Mouse (Mus musculus): ENCODE measurements around the gene Cib4.

The Cib4 gene

DNA sequence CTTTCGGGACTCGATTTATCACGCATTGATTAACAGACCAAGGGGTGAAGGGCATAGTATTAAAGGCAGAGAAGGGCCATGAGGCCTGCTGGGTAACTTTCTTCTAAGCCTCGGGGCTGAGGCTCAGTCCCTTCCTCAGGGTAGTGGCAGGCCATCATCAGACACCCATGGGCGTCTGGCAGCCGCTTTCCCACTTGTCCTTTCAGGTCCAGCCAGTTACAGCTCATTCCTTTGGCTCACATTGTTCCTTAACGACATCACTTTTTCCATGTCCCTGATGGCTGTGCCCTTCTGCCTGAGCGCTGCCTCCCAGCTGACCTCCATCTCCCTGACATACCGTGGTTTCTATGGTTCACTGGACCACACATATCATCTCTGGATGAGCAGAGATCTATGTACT, 31.6 kb upstream of the Cib4 start:
- in situ Hi-C loops (cut with MboI; ENCODE audit: low pct_unique_long_range_greater_than_20kb in 1 of 2, low sequenced_read_pairs in 2 of 2, unreplicated experiment in 1 of 2) = no loop called here

DNA sequence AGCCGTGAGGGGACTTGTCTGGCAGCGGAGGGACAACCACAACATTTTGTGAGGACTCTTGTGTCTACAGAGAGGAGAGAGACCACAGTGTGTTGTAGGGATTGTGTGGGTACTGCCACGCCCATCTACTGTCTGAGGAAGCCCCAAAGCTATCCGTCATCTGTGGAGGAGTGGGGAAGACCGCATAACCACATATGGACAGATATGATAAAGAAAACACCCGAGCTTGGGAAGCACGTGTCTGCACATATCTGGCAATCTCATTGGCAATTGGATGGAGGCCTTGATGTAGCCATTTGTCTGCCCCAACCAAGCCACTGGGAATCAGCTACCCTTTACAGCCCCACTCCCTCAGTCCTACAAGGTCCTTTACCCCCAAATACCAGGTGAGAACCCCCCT, 30.6 kb upstream of the Cib4 start:
- in situ Hi-C loops (cut with MboI; ENCODE audit: low pct_unique_long_range_greater_than_20kb in 1 of 2, low sequenced_read_pairs in 2 of 2, unreplicated experiment in 1 of 2) = no loop called here

DNA sequence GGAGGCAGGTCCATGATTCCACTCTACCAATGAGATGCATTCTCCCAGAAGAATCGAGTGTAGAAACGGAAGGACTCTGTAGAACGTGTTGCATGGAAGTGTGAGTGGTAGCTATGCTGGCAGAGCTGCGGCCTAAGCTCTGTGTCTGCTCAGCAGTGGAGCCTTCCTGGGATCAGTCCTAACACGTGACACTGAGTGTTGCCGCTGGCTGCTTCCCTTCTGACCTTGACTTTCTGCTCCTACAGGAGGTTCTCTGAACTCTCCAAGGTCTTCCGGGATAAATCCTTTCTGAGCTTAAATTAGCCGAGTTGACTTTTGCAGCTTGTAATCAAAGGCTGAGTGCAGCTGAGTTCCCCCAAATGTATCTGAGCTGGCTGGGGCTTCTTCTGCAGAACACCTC, 28.7 kb upstream of the Cib4 start:
- in situ Hi-C loops (cut with MboI; ENCODE audit: low pct_unique_long_range_greater_than_20kb in 1 of 2, low sequenced_read_pairs in 2 of 2, unreplicated experiment in 1 of 2) = no loop called here

DNA sequence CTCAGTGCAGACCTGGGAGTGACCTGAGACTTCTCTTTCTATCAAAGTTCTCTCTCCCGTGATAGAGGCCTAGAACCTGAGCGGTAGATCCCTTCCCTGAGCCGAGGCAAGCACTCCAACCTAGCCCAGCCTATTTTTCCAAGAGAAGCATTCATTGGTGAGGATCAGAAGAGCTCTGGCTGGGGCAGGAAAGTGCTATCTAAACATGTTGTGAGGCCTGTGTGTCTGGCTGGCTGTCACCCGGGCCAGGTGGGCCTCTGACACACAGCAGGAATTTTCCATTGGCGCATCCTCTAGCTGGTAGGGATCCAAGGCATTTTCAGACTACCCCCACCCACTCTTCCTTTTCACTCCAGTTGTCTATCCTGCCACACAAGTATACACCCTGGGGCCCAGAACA, 26.2 kb upstream of the Cib4 start:
- in situ Hi-C loops (cut with MboI; ENCODE audit: low pct_unique_long_range_greater_than_20kb in 1 of 2, low sequenced_read_pairs in 2 of 2, unreplicated experiment in 1 of 2) = no loop called here

DNA sequence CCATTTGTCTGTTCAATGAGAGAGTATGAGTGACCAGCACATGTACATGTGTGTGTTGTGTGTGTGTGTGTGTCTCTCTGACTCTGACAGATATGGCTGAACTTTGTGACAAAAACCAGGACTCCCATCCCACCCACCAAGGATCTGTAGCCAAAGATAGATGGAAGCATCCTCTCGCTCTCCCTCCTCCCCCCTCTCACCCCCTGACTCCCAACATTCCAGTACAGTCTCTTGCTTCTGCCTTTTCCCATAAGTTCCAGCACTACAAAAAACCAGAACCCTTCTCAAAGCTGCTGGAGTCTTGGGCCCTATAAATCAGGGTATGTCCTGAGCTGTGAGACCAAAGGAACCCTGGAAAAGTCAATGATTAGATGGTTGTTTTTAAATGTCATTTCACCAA, 22.8 kb upstream of the Cib4 start:
- in situ Hi-C loops (cut with MboI; ENCODE audit: low pct_unique_long_range_greater_than_20kb in 1 of 2, low sequenced_read_pairs in 2 of 2, unreplicated experiment in 1 of 2) = no loop called here

DNA sequence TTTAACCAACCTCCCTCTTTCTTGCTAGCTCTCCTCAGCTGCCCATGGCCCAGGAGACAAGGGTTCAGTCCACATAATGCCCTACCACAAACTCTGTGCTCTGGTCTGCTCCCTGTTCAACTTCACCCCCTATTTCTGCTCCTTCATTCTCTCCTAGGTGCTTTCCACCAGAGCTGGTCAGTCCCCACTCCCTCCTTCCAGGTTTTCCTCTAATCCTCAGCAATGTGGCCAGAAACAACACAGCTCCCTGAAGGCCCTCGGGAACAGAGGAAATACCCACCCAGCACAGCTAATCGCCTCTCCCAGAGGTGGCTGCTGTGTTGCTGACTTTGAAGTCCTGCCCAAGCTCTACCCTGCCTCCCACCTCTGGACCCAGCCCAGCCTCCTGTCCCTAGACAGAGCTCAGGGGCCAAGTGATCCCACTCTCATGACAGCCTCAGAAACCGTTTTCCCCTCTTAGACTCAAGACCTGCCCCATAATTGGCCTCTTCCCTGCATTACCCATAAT, 14.4 kb upstream of the Cib4 start:
- in situ Hi-C loops (cut with MboI; ENCODE audit: low pct_unique_long_range_greater_than_20kb in 1 of 2, low sequenced_read_pairs in 2 of 2, unreplicated experiment in 1 of 2) = no loop called here

DNA sequence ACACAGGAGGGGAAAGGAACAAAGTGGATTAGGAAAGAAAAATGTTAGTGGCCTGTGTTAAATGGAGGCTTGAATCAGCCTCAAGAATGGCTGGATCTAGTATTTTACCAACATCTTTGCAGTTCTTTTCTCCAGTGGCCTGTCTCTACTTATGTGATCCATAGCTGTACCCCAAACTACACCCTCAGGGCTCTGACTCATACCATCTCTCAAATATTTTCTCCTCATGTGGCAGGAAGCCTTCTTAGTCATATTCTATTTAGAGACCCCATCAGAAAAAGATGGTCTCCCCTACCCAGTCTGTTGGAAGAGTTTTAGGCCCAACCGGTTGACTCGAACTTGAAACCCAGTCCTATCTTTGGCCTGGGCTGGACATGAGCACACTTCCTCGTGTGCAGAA, 13.8 kb upstream of the Cib4 start:
- in situ Hi-C loops (cut with MboI; ENCODE audit: low pct_unique_long_range_greater_than_20kb in 1 of 2, low sequenced_read_pairs in 2 of 2, unreplicated experiment in 1 of 2) = no loop called here

DNA sequence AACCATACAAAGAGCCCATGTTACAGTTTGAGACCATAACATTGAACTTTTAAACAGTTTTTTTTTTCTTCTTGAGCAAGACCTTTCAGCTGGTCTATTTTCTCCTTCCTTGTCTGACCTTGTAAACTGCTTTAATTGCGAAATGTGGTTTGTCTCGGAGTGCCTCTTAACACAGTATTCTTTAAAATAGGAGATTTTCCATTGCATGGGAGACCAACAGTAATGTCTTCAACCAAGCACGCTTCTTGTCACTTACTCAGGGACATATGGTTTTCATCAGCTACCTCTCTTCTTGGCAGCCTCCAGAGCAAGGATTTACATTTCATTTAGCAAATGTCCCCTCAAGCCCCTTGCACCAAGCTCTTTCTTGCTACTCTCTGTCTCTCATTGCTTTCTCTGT, 10.6 kb upstream of the Cib4 start:
- in situ Hi-C loops (cut with MboI; ENCODE audit: low pct_unique_long_range_greater_than_20kb in 1 of 2, low sequenced_read_pairs in 2 of 2, unreplicated experiment in 1 of 2) = no loop called here

DNA sequence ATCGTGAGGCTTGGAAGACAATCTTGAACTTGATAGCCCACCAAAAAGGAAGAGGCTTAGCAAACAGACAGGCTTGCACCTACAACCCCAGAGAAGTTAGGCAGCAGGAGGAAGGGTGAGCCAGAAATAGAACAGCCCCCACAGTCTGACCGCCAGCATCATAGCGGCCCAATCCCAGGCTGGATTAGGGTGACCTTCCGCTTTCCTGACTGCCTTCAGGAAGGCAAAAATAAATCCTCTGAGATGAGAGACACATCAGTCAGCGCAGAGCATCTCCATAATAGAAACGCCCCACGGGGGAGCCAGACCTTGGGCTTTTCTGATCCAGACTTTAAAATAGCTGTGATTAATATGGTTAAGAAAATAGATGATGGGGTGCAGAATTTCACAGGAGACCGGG, 9.3 kb upstream of the Cib4 start:
- in situ Hi-C loops (cut with MboI; ENCODE audit: low pct_unique_long_range_greater_than_20kb in 1 of 2, low sequenced_read_pairs in 2 of 2, unreplicated experiment in 1 of 2) = no loop called here

DNA sequence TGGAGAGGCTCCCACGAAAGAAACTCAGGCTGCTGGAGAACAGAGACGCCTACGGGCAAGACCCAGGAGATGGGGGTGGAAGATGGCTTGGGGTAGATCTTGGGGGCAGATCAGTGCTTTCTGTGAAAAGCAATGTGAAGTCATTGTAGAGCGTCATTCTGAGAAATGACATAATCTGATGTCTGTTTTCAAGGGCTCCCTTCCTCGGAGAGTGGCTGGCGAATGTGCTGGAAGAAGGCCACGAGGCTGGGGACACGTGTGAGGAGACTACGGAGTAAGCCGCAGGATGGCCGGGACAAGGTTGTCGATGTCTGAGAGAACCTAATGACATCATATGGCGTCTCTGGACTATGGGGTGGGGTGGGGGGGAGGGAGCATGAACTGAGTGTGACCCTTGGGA, 8.3 kb upstream of the Cib4 start:
- in situ Hi-C loops (cut with MboI; ENCODE audit: low pct_unique_long_range_greater_than_20kb in 1 of 2, low sequenced_read_pairs in 2 of 2, unreplicated experiment in 1 of 2) = no loop called here

DNA sequence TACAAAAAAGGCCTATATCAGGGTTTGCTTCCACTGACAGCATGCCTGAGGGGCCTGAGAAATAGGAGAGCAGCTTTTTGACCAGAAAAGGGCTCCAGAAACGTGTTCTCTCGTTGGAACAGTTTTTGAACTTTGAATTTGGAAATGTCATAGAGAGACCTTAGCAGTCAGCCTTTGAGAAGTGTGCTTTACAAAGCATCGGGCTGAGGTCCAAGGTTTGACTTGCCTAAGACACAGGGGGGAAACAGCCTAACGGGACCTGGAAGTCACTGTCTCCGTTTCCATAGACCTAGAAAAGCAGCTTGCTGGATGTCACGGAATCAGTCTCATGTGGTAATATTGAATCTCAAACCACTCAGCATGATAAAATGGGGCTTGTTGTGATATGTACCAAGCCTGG, 6.4 kb upstream of the Cib4 start:
- in situ Hi-C loops (cut with MboI; ENCODE audit: low pct_unique_long_range_greater_than_20kb in 1 of 2, low sequenced_read_pairs in 2 of 2, unreplicated experiment in 1 of 2) = no loop called here

DNA sequence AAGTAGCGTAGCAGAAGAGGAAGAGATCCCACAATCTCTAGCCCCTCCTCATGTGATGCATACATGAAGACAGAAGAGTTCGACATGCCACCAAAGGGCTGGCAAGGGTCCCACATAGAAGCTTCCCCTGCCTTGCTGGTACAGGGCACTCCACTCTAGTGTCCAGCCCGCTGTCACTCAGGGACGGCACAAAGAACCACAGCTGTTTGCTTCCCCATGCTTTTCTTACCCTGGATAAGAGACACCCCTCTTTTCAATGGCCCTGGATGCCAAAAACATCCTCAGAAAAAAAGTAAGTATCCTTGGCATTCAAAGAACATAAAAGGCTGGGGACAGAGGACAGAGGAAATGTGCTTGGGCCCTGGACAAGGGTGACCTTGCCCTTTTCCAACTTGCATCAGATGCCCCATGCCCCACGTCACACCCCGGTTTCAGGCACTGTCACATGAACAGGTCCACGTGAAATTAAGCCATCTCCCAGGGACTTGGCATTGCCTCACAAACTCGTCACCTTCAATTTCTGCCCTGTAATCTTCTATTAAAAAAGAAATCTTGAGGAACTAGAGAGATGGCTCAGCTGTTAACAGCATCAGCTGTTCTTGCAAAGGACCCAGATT, 5.5 kb upstream of the Cib4 start:
- in situ Hi-C loops (cut with MboI; ENCODE audit: low pct_unique_long_range_greater_than_20kb in 1 of 2, low sequenced_read_pairs in 2 of 2, unreplicated experiment in 1 of 2) = no loop called here

DNA sequence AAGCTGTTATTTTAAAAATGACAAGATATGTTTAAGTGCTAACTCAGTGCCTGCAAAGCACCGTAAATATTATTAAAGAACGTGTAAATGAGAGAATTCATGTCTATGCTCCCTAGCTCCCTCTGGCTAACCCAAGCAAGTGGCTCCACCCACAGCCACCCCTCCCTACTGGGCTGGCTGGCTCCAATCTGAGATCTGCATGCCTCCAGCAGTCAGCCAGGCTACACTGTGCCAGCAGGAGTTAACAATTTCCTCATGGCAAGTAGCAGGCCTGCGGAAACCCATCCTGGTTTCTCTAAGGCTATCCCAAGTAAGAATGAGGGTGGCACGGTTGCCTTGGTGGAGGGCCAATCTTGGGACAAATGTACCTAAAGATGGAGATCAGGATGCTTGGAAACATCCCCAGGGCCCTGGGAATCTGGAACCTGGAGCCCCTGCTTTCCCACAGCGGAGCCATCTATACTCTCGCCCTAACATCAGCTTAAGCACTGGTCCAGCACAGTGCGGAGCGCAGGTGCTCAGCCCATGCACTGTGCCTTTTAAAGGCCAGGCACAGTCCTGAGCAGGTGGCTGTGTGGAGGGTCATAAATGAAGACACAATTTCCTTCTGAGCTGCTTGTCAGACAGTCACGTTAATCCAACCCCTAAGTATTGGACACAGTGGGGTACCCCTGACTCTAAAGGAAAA, 4.8 kb upstream of the Cib4 start:
- in situ Hi-C loops (cut with MboI; ENCODE audit: low pct_unique_long_range_greater_than_20kb in 1 of 2, low sequenced_read_pairs in 2 of 2, unreplicated experiment in 1 of 2) = no loop called here

DNA sequence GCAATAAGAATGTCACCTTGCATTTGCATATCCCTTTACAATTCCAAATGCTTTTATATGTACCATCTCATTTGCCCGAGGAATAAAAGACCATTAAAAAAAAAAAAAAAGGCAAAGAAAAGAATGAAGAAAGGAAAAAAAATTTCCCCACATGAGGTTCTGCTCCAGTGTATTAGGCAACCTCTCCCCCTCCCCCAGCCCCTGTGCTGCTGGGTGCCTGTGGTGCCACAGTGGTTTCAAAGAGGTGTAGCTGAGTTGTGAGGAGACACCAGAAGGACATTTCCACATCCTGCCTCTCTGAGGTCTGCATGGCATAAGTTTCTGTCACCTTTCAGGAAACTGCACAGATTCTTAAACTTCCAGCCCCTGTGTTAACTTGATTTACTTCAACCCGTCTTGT, 3.0 kb upstream of the Cib4 start:
- in situ Hi-C loops (cut with MboI; ENCODE audit: low pct_unique_long_range_greater_than_20kb in 1 of 2, low sequenced_read_pairs in 2 of 2, unreplicated experiment in 1 of 2) = no loop called here

DNA sequence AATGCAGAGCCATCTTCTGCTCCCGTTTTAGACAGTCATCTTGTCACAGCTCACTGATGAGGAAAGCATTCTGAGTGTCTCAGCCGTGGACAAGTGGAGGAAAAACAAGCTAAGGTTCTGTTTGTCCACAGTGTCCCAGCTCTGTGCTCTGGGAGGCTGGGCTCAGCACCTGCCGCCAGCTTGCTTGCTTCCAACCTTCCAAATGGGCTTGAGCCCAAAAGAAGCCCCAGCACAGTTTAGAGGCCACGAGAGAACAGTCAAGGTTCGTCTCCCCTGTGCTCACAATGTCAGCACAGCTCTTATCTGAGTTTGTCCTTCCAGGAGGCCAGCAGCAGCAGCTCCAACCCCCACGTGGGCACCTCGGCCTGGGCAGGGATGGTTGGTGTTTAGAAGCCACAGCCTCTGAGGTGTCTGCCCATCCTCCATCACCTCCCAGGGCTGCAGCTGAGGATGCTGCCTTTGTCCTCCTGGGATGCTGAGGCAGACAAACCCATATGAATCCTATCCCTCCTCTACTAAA, 9.5 kb downstream of the Cib4 start:
- in situ Hi-C loops (cut with MboI; ENCODE audit: low pct_unique_long_range_greater_than_20kb in 1 of 2, low sequenced_read_pairs in 2 of 2, unreplicated experiment in 1 of 2) = no loop called here

DNA sequence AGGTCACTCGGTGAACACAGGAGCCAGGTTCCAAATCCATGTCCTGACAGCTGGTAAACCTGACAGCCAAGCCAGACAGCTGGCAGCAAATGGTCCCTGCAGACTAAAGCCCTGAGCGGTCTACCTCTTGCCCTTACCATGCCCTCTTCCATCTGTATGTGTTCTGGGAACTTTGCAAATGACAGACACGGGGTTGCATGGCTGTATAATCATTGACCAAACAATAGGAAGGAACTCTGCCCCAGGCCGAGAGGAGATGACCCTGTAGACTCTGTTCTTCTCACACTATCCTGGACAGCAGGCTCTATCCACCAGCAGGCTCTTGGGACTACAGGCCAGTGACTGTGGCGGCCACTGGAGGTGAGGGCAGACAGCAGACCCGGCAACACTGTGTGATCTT, 11.0 kb downstream of the Cib4 start:
- in situ Hi-C loops (cut with MboI; ENCODE audit: low pct_unique_long_range_greater_than_20kb in 1 of 2, low sequenced_read_pairs in 2 of 2, unreplicated experiment in 1 of 2) = no loop called here

DNA sequence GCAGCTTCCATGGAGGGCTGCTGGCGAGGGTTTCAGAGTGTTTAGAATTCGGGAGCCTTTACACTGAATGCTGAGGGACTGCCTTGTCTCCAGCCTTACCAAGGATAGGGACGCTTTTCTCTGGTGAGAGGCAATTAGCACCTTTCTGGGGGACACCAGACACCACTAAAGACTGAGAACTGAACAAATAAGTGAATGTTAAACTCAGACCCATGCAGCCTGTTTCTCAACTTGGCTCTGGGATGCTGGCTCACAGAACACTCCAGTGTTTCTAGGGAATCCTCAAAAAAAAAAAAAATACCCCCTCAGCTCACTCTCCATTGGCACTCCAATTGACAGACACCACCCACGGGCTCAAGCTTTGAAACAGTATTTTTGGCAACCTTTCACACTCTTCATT, 16.7 kb downstream of the Cib4 start:
- in situ Hi-C loops (cut with MboI; ENCODE audit: low pct_unique_long_range_greater_than_20kb in 1 of 2, low sequenced_read_pairs in 2 of 2, unreplicated experiment in 1 of 2) = no loop called here

DNA sequence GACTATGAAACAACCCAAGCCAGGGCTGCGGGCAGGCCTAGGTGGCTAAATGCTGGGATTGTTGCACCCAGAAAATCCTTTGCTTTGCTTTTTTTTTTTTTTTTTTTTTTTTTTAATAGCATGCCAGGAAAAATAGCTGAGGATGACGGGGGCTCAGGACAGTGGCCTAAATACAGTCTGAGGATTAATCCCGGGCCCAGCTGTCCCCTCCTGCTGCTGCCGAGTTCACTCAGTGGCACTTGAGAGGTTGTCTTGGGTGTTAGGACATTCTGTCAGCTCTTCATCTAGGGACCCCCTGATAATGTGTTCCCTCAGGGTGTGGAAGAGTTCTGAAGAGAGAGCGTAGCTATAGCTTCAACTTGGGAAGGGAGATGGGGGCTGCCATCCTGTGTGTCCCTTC, 18.5 kb downstream of the Cib4 start:
- in situ Hi-C loops (cut with MboI; ENCODE audit: low pct_unique_long_range_greater_than_20kb in 1 of 2, low sequenced_read_pairs in 2 of 2, unreplicated experiment in 1 of 2) = no loop called here

DNA sequence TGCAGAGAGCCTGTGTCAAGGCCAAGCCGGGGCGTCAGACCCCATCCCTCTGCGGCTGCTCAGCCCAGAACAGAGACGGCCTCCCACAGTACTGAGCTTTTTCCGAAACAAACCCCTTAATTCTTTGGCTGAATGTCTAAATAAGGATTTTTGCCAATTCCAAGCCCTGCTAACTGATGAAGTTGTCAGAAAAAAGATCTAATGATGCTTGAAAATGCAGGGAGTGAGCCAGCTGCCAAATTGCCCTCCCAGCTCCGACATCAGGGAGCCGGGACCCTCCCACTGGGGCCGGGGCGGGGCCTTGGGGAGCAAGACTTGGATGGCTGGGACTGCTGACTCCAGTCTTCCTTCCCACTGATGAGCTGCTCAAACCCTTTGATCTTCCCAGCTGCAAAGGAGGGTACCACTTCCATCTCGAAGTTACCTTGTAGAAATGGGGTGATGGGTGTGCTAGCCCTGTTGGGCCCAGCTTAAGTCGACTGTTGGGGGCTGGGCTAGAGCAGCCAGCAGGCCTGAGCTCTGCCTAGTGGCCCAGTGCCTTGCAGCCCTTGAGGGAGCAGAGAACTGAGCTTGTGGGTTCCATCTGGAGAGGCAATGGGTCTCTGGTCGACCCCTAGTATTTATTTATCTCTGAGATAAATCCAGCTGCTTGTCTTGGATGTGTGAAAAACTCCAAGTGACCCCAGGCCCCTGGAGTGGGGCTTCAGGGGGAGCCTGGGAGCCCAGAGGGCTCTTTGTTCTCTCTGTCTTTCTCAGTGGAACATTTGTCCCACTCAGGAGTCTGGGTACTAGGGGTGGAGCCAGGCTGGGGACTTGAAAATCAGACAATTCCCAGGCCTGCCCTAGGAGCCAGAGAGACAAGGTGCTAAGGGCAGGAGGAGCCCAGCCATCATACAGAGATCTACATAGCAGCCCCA, 19.5 kb downstream of the Cib4 start:
- in situ Hi-C loops (cut with MboI; ENCODE audit: low pct_unique_long_range_greater_than_20kb in 1 of 2, low sequenced_read_pairs in 2 of 2, unreplicated experiment in 1 of 2) = no loop called here

Data from mouse embryonic stem cell (cell line).